Mouse (Mus musculus): ENCODE measurements around the gene Rad54l.

Rad54l gene

GRCm38 (mm10) chr4:116073146-116073545 lies 50.3 kb downstream of the Rad54l start:
- no peak for DNase-seq (ENCODE audit: low spot score in 2 of 2)

- no peak for DNase-seq (ENCODE audit: low spot score in 2 of 2)
These were observed 53.4 kb downstream of the Rad54l start for GRCm38 (mm10) chr4:116070116-116070515.

GRCm38 (mm10) chr4:116063855-116064254 lies 59.6 kb downstream of the Rad54l start:
- no peak for DNase-seq (ENCODE audit: low spot score in 2 of 2)

GRCm38 (mm10) chr4:116059012-116059726 lies 64.3 kb downstream of the Rad54l start:
- DNase-seq (ENCODE audit: low spot score in 2 of 2), result no peak

- no peak for DNase-seq (ENCODE audit: low spot score in 2 of 2)
These were observed 65.9 kb downstream of the Rad54l start for GRCm38 (mm10) chr4:116057559-116057958.

GRCm38 (mm10) chr4:116053399-116053961 lies 70.0 kb downstream of the Rad54l start, which contains the start of gene Nsun4:
Gene Nsun4 (minus strand): TSS chr4:116053876.
- peak; percentile 87 to 90 for DNase-seq (ENCODE audit: low spot score in 2 of 2)

GRCm38 (mm10) chr4:116052526-116053293 lies 70.8 kb downstream of the Rad54l start:
- peak; percentile 29 to 64 for DNase-seq (ENCODE audit: low spot score in 2 of 2)

GRCm38 (mm10) chr4:116049211-116049610 lies 74.3 kb downstream of the Rad54l start:
- DNase-seq (ENCODE audit: low spot score in 2 of 2), result no peak

- no peak for DNase-seq (ENCODE audit: low spot score in 2 of 2)
These were observed 75.2 kb downstream of the Rad54l start for GRCm38 (mm10) chr4:116048130-116048920.

GRCm38 (mm10) chr4:116047681-116048080 lies 75.8 kb downstream of the Rad54l start:
- no peak for DNase-seq (ENCODE audit: low spot score in 2 of 2)

- no peak for DNase-seq (ENCODE audit: low spot score in 2 of 2)
These were observed 76.9 kb downstream of the Rad54l start for GRCm38 (mm10) chr4:116046604-116047003.
